Mouse (Mus musculus) olfactory bulb, adult 2 months (tissue): ENCODE measurements around the gene Serpina1b.
"Not testable (repeated sequence)": the region's sequence is repeated elsewhere in the genome, so short reads cannot be mapped to it uniquely, and the experiment has no call there.

ENCODE experiments used
- CTCF ChIP-seq: fragments of 200-500 bp; IDR thresholded peaks from 2 replicates; pipeline ENCODE4 v1.5.1; 2012; ENCODE audit warnings: low read depth, mild to moderate bottlenecking, low read length, moderate library complexity; ENCODE audit not compliant: insufficient read depth
- POLR2A ChIP-seq: fragments of 200-500 bp; IDR thresholded peaks from 2 replicates; pipeline ENCODE4 v1.6.1; 2012; ENCODE audit warnings: mild to moderate bottlenecking, low read depth, low read length, moderate library complexity; ENCODE audit not compliant: insufficient read depth

DNA sequence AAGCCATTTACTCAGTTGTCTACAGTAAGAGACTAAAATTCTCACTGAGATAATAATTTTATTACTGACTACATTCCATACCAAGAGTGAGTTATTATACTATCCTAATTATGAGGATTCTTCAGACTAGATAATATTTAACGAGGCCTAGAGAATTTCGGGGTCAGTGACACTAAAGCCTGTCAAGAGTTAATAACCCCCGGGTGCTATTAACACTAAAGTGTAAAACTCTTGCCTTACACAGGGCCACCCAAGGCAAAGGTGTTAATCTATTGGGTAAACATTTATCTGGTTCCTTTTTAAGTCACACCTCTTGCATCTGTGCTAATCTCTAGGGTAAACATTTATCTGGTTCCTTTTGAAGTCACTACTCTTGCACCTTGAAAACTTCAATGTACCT is 69.9 kb downstream of the Serpina1b start:
- not testable (repeated sequence) for TF ChIP-seq POLR2A, CTCF
